Mouse (Mus musculus): Measurements from ENCODE around the gene Asb2. TPM values are rescaled to one million over a fixed set of nuclear protein-coding genes. Genes with fewer than 3 reads are reported as not detected.
A peak's percentile ranks its signal among the peaks of the same experiment; 100 is the strongest.

Asb2 gene
- polyA plus RNA-seq, 1 experiment from 2014 or later, result 164 TPM

DNA sequence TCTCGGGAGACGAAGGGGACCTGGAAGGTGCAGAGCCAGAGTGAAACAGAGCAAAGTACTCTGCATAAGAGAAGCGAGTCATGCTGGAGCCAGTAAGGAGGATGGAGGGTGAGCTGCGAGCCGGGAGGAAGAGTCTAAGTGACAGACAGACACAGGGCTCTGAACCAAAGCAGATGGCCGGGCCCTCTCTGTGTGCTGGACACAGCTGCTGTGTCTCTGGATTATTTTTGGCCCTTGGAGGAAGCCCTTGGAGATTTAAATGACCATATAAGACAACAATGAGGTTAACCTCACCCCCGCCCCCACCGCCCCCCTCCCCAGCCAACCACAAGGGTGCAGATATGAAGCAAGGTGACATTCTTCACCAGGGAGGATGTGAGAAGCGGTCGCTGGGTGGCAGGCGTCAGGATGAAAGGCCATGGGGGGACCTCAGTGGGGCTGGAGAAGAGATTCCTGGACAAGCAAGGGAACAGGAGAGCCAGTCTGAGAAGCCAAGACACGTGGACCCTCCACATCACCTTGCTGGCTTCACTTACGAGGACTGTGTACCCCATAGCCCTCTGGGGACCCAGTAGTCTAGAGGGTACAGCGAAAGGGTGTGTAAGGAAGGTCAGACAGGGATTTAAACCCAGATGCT is 17.5 kb downstream of the Asb2 start:
- Histone ChIP-seq H3K4me3 (peak overlapping the region; percentile 60), H3K4me1 (peaks cover 46% of the 10 kb centered on the region), H3K36me3 (peaks cover 28% of the 10 kb centered on the region), H3K27ac (replicated peaks) (peak overlapping the region; percentile 97), H3K27me3 (replicated peaks) (no peaks in the 10 kb centered on the region), H3K9me3 (no peaks in the 10 kb centered on the region), H3K4me2 (peak overlapping the region; percentile 68), H3K9ac (peak overlapping the region; percentile 90)
- WGBS, result 33% methylated on average over 14 of the region's 14 CpGs
- ATAC-seq (ENCODE audit: extremely low read depth, insufficient number of reproducible peaks, low FRiP score, low TSS enrichment), result peak; percentile 48

DNA sequence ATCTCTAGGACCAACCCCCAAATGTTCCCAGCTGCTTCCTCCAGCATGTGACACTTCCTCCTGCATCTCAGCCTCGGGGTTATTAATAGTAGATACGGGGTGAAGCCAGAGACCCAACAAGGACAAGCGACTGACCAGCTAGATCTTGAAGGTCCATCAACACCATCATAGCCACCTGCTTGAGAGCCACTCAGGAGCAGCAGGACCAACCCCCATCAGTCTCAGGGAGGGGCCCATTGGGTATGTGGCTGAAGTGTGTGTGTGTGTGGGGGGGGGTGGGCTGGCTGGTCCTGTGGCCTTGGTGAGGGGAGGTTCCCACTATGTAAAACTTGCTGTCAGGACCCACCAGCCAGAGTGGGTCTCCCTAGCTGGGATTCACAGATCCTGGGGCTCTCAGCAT is 19.0 kb downstream of the Asb2 start:
- Histone ChIP-seq H3K9ac (peak overlapping the region; percentile 90), H3K4me1 (peaks cover 58% of the 10 kb centered on the region), H3K4me3 (peak overlapping the region; percentile 60), H3K27me3 (replicated peaks) (no peaks in the 10 kb centered on the region), H3K27ac (replicated peaks) (peak overlapping the region; percentile 97), H3K4me2 (peak overlapping the region; percentile 68), H3K36me3 (peaks cover 43% of the 10 kb centered on the region), H3K9me3 (no peaks in the 10 kb centered on the region)
- ATAC-seq (ENCODE audit: extremely low read depth, insufficient number of reproducible peaks, low FRiP score, low TSS enrichment), result peak; percentile 27
- WGBS, result 27% methylated on average over 3 of the region's 3 CpGs

GRCm38 (mm10) chr12:103333426-103333825 is 22.4 kb downstream of the Asb2 start:
- H3K27me3 ChIP-seq (replicated peaks), result no peaks in the 10 kb centered on the region
- H3K27ac ChIP-seq (replicated peaks), result peak overlapping the region; percentile 20; the same call in 1 of the 2 replicates
- ATAC-seq (ENCODE audit: extremely low read depth, insufficient number of reproducible peaks, low FRiP score, low TSS enrichment), result no peak
- peaks cover 75% of the 10 kb centered on the region for H3K36me3 ChIP-seq
- 90% methylated on average over 15 of the region's 15 CpGs for WGBS
- no peak overlapping the region for H3K4me3 ChIP-seq
- no peak overlapping the region for H3K4me2 ChIP-seq
- no peaks in the 10 kb centered on the region for H3K9me3 ChIP-seq
- 0 out of 2 replicates have a peak overlapping the region, but pooled peaks have one; percentile 90 for H3K9ac ChIP-seq
- H3K4me1 ChIP-seq, result peaks cover 72% of the 10 kb centered on the region

DNA sequence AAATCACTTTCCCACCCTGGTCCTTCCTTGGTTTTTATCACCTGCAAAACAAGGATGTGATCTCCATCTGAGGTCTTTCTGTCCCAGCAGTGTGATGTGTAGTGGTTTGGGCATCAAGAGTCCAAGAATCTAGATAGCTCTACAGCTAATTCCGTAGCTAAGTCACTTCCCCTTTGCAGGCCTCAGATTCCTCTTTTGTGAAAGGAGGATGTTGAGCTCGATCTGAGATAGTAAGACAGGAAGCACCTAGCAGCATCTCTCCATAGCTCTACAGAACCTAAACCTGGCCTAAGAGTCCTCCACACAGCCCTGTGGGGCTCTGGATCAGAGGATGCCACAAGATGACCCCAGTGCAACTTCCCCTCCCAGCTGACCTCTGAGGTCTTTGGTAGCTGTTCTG is 22.9 kb downstream of the Asb2 start:
- WGBS, result 51% methylated on average over 2 of the region's 2 CpGs
- Histone ChIP-seq H3K9ac (no peak overlapping the region), H3K4me1 (peaks cover 76% of the 10 kb centered on the region)

GRCm38 (mm10) chr12:103331491-103331890 is 24.3 kb downstream of the Asb2 start:
- no peak for ATAC-seq (ENCODE audit: extremely low read depth, insufficient number of reproducible peaks, low FRiP score, low TSS enrichment)
- Histone ChIP-seq H3K36me3 (peaks cover 94% of the 10 kb centered on the region), H3K9me3 (no peaks in the 10 kb centered on the region), H3K9ac (peak overlapping the region; percentile 59; the same call in 1 of the 2 replicates), H3K4me1 (peaks cover 89% of the 10 kb centered on the region), H3K4me2 (no peak overlapping the region), H3K4me3 (no peak overlapping the region), H3K27me3 (replicated peaks) (no peaks in the 10 kb centered on the region), H3K27ac (replicated peaks) (0 out of 2 replicates have a peak overlapping the region, but pooled peaks have one; percentile 5)
- WGBS, result 30% methylated on average over 4 of the region's 4 CpGs

More for the DNA sequence above, 22.9 kb downstream of the Asb2 start:
- ATAC-seq (ENCODE audit: extremely low read depth, insufficient number of reproducible peaks, low FRiP score, low TSS enrichment), result no peak
- no peak overlapping the region for H3K4me3 ChIP-seq
- no peak overlapping the region for H3K4me2 ChIP-seq
- no peak overlapping the region for H3K27ac ChIP-seq (replicated peaks)
- H3K36me3 ChIP-seq, result peaks cover 81% of the 10 kb centered on the region
- no peaks in the 10 kb centered on the region for H3K9me3 ChIP-seq
- H3K27me3 ChIP-seq (replicated peaks), result no peaks in the 10 kb centered on the region

DNA sequence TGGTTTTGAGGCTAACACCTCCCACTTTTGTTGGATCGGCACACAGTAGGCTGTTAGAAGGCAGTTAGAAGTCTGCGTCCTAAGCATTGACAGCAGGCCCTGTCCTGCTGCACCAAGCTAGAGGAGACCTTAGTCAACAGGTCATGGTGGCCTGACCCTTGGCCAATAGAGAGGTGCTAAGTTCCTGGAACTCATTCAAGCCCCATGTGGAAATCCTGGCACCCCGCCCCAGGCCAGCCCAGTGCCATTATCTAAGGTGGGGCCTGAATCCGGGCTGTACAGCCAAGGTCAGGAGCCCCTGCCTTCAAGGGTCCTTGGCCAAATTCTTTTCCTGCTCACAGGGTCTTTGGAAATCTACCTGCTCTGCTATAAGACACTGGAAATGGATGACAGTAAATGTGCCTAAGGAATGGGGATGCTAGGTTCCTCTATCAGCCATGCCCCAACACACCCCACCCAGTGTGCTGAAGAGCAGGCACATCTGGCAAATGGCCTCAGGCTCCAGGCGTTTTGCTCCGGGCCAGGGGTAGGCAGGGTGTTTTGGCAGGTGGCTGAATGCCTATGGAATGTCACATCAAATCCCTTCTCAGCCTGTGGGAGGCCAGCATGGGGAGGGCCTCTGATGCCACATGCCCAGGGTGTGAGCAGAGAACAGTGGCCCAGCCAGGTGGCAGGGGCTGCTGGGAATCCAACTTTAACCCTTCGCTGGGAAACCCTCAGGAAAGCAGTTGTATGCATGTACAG is 27.2 kb downstream of the Asb2 start:
- peak overlapping the region; percentile 68 for H3K9ac ChIP-seq
- peaks cover 98% of the 10 kb centered on the region for H3K36me3 ChIP-seq
- ATAC-seq (ENCODE audit: extremely low read depth, insufficient number of reproducible peaks, low FRiP score, low TSS enrichment), result no peak
- H3K9me3 ChIP-seq, result no peaks in the 10 kb centered on the region
- no peak overlapping the region for H3K4me2 ChIP-seq
- H3K4me1 ChIP-seq, result peaks cover 74% of the 10 kb centered on the region
- 43% methylated on average over 7 of the region's 7 CpGs for WGBS
- peak overlapping the region; percentile 61 for H3K27ac ChIP-seq (replicated peaks)
- no peak overlapping the region for H3K4me3 ChIP-seq
- peaks cover 17% of the 10 kb centered on the region for H3K27me3 ChIP-seq (replicated peaks)

DNA sequence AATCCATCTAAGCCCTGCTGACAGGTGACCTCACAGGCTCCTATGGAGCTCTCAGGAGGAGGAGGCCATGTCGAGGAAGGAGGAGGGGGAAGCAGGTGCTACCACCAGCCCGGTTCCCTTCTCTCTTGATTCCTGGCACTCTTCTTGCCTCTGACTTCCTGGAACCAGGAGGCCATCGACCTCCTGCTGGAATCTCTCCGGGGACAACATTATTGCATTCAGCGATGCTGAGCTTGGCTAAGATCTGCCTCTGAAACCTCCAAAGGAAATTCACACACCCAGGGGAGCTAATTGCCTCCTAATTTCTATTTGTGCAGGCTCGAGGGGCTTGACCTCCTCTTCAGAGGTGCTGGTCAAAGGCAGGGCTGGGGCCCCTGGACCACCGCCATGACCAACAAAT is 28.7 kb downstream of the Asb2 start:
- no peaks in the 10 kb centered on the region for H3K9me3 ChIP-seq
- ATAC-seq (ENCODE audit: extremely low read depth, insufficient number of reproducible peaks, low FRiP score, low TSS enrichment), result no peak
- H3K9ac ChIP-seq, result peak overlapping the region; percentile 50; the same call in 1 of the 2 replicates
- H3K27ac ChIP-seq (replicated peaks), result peak overlapping the region; percentile 17
- peaks cover 98% of the 10 kb centered on the region for H3K36me3 ChIP-seq
- peaks cover 23% of the 10 kb centered on the region for H3K27me3 ChIP-seq (replicated peaks)
- peaks cover 65% of the 10 kb centered on the region for H3K4me1 ChIP-seq
- H3K4me3 ChIP-seq, result no peak overlapping the region
- 26% methylated on average over 7 of the region's 7 CpGs for WGBS
- H3K4me2 ChIP-seq, result no peak overlapping the region

- H3K27me3 ChIP-seq (replicated peaks), result peaks cover 23% of the 10 kb centered on the region
- H3K36me3 ChIP-seq, result peaks cover 98% of the 10 kb centered on the region
- no peak overlapping the region; the same call in 1 of the 2 replicates for H3K9ac ChIP-seq
- no peaks in the 10 kb centered on the region for H3K9me3 ChIP-seq
- H3K4me2 ChIP-seq, result no peak overlapping the region
- H3K4me1 ChIP-seq, result peaks cover 60% of the 10 kb centered on the region
- H3K27ac ChIP-seq (replicated peaks), result no peak overlapping the region
- no peak for ATAC-seq (ENCODE audit: extremely low read depth, insufficient number of reproducible peaks, low FRiP score, low TSS enrichment)
- WGBS, result 68% methylated on average over 4 of the region's 4 CpGs
- no peak overlapping the region for H3K4me3 ChIP-seq
These were observed 29.2 kb downstream of the Asb2 start for GRCm38 (mm10) chr12:103326569-103326968.

GRCm38 (mm10) chr12:103325156-103325857 is 30.5 kb downstream of the Asb2 start:
- Histone ChIP-seq H3K4me1 (peaks cover 51% of the 10 kb centered on the region), H3K27me3 (replicated peaks) (peaks cover 23% of the 10 kb centered on the region), H3K27ac (replicated peaks) (peak overlapping the region; percentile 5; the same call in 1 of the 2 replicates)

GRCm38 (mm10) chr12:103322801-103323200 is 33.0 kb downstream of the Asb2 start:
- H3K9ac ChIP-seq, result no peak overlapping the region
- peaks cover 90% of the 10 kb centered on the region for H3K36me3 ChIP-seq
- 37% methylated on average over 3 of the region's 3 CpGs for WGBS
- peaks cover 26% of the 10 kb centered on the region for H3K4me1 ChIP-seq
- no peak overlapping the region for H3K4me2 ChIP-seq
- no peaks in the 10 kb centered on the region for H3K9me3 ChIP-seq
- no peak for ATAC-seq (ENCODE audit: extremely low read depth, insufficient number of reproducible peaks, low FRiP score, low TSS enrichment)
- H3K4me3 ChIP-seq, result no peak overlapping the region
- H3K27ac ChIP-seq (replicated peaks), result no peak overlapping the region; the same call in 1 of the 2 replicates
- peaks cover 23% of the 10 kb centered on the region for H3K27me3 ChIP-seq (replicated peaks)

More at GRCm38 (mm10) chr12:103325156-103325857, 30.5 kb downstream of the Asb2 start:
- peak overlapping the region; percentile 30; the same call in 1 of the 2 replicates for H3K9ac ChIP-seq
- peak overlapping the region; percentile 61 for H3K4me2 ChIP-seq
- peak overlapping the region; percentile 38 for H3K4me3 ChIP-seq
- 15% methylated on average over 60 of the region's 60 CpGs for WGBS
- peaks cover 98% of the 10 kb centered on the region for H3K36me3 ChIP-seq
- no peak; the same call in 1 of the 2 replicates for ATAC-seq (ENCODE audit: extremely low read depth, insufficient number of reproducible peaks, low FRiP score, low TSS enrichment)
- no peaks in the 10 kb centered on the region for H3K9me3 ChIP-seq
